8 mouse cellular contexts compared by ENCODE assay signal in the genomic region with DNA sequence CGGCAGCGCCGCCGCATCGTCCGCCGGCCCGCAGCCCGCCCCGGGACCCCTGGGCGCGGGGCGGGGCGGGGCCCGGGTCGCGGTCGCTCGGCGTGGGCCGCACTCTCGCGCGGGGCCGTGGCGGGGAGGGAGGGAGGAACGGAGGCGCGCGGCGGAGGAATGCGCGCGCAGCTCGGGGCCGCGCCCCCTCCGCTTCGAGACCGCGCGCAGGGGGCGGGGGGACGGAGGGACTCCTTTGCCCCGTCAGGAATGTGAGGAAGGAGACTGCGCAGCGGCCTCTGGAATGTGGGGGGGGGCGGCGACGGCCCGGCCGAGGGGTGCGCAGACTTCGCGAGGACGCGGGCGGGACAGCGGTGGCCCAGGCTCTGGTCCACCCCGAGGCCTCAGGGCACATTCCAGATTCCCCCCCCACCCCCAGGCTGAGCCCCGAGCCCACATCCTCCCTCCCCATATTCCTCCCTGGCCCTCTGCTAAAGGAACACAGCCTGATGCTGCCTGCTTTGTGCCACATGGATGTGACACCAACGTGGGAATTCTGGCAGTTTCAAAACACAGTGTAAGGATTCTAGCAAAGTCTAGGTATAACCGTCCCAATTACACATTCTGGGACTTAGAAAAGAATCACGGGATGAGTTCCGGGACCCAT. TPM values are rescaled to one million over a fixed set of nuclear protein-coding genes. Genes with fewer than 3 reads are reported as not detected.
DNase-seq lines count a peak whose midpoint lies in the region; ATAC-seq and TF ChIP-seq lines count a peak whose summit lies in the region.

A gene (minus strand): TSS at position 152 of the 646 bp plus-strand sequence.

- peak within 1 kb of the TSS; percentile 95 for H3K9ac ChIP-seq in lung, embryonic 16.5 days (ENCODE audit: low read length)

- H3K4me2 ChIP-seq in lung, embryonic 16.5 days (ENCODE audit: low read depth, low read length) = peak within 1 kb of the TSS; percentile 73

- peak within 1 kb of the TSS; percentile 46 for H3K4me3 ChIP-seq in cerebellum, adult 2 months (replicated peaks; ENCODE audit: insufficient read depth, low read depth, low read length)
- H3K4me3 ChIP-seq in lung, embryonic 16.5 days (ENCODE audit: low read length) = peak within 1 kb of the TSS; percentile 81

- ATAC-seq in lung, embryonic 16.5 days (ENCODE audit: low read depth) = peak; percentile 94
- ATAC-seq in CD4-positive, CD25-positive, alpha-beta regulatory T cell, adult 4 months = no peak

- no peak for TF ChIP-seq CTCF in cerebellum, adult 2 months (IDR thresholded peaks at IDR 0.05; ENCODE audit: borderline replicate concordance, insufficient read depth, low read depth, low read length)

- H3K27me3 ChIP-seq in cerebellum, adult 2 months (ENCODE audit: control insufficient read depth, insufficient read depth, low read length) = no peaks in the 10 kb centered on the region
- H3K27me3 ChIP-seq in lung, embryonic 16.5 days (ENCODE audit: control insufficient read depth, insufficient read depth, low read depth, low read length) = no peaks in the 10 kb centered on the region

- TF ChIP-seq POLR2A in cerebellum, adult 2 months (IDR thresholded peaks at IDR 0.05; ENCODE audit: borderline replicate concordance, insufficient read depth, low read length) = no peak

- no peaks in the 10 kb centered on the region for H3K36me3 ChIP-seq in lung, embryonic 16.5 days (ENCODE audit: control insufficient read depth, insufficient read depth, low read length)

- H3K9me3 ChIP-seq in lung, embryonic 16.5 days (ENCODE audit: control insufficient read depth, low read length) = no peaks in the 10 kb centered on the region

- 2% methylated on average over 38 of the region's 65 CpGs for WGBS in cerebellum, adult 2 months
- WGBS in lung, embryonic 16.5 days = 1% methylated on average over 24 of the region's 65 CpGs

- peak; percentile 90 for DNase-seq in R1 (ENCODE audit: low read depth, low spot score)
- DNase-seq in cerebellum, adult 2 months = peak; percentile 33 to 34
- peak in 1 of 2 experiments; percentile 48 for DNase-seq in frontal cortex, adult 2 months (ENCODE audit: extremely low spot score in 1 of 2, low spot score in 1 of 2)
- DNase-seq in heart, postnatal 4 days = peak; percentile 91
- DNase-seq in layer of hippocampus, adult 8-10 months (ENCODE audit: low spot score in 2 of 2) = peak in 1 of 2 experiments; percentile 28
- DNase-seq in retina, postnatal 1 day = peak; percentile 92

- H3K4me1 ChIP-seq in cerebellum, adult 2 months (ENCODE audit: control insufficient read depth, insufficient read depth, low read length) = no peaks in the 10 kb centered on the region
- peaks cover 18% of the 10 kb centered on the region for H3K4me1 ChIP-seq in lung, embryonic 16.5 days (replicated peaks; ENCODE audit: control insufficient read depth, insufficient read depth, low read length)

- no peak within 1 kb of the TSS for H3K27ac ChIP-seq in cerebellum, adult 2 months (ENCODE audit: insufficient read depth, low read length)
- peak within 1 kb of the TSS; percentile 87 for H3K27ac ChIP-seq in lung, embryonic 16.5 days (ENCODE audit: low read length)

RNA-seq across cellular contexts. Expression of the gene that starts here (rescaled TPM):
- polyA plus RNA-seq in cerebellum, adult 2 months (2012; rRNA removed) = 6.0 and 6.1 TPM in 2 replicates
- polyA plus RNA-seq in frontal cortex, adult 2 months (2012; rRNA removed) = 14.1 and 16.3 TPM in 2 replicates
- 10 to 100 TPM; 32.0 to 34.8 TPM for total RNA-seq in heart, postnatal 4 days (2021)
- total RNA-seq in layer of hippocampus, adult 8-10 months (2022) = 10 to 100 TPM; 12.5 to 15.4 (median 13.7) TPM
- polyA plus RNA-seq in lung, embryonic 16.5 days (2015; fragmentation: Nextera tagmentation; extraction: Ambion mirVana) = 6.5 and 7.2 TPM in 2 replicates
- not detected for polyA plus RNA-seq in CD4-positive, CD25-positive, alpha-beta regulatory T cell, adult 4 months (2017; shearing (Covaris generic))
